Mouse (Mus musculus) small intestine, adult 10 weeks (tissue): ENCODE results near the gene Map2k5. TPM values are rescaled to one million over a fixed set of nuclear protein-coding genes. Genes with fewer than 3 reads are reported as not detected.

ENCODE experiments used
- polyA plus RNA-seq: library from polyadenylated mRNA; stranded (reverse); fragments of 350-450 nt; fragmentation: Illumina TruSeq; extraction: RNeasy Lipid Tissue Mini Kit (QIAGEN cat#74804); gene quantifications from one replicate; pipeline ENCODE4 v1.2.3, GENCODE M21; 2014; ENCODE audit warnings: low replicate concordance

Map2k5 gene
- 7.8 TPM for polyA plus RNA-seq

GRCm38 (mm10) chr9:63377270-63378142, at the start of gene Map2k5:
Gene Map2k5 (minus strand): TSS chr9:63377902.

DNA sequence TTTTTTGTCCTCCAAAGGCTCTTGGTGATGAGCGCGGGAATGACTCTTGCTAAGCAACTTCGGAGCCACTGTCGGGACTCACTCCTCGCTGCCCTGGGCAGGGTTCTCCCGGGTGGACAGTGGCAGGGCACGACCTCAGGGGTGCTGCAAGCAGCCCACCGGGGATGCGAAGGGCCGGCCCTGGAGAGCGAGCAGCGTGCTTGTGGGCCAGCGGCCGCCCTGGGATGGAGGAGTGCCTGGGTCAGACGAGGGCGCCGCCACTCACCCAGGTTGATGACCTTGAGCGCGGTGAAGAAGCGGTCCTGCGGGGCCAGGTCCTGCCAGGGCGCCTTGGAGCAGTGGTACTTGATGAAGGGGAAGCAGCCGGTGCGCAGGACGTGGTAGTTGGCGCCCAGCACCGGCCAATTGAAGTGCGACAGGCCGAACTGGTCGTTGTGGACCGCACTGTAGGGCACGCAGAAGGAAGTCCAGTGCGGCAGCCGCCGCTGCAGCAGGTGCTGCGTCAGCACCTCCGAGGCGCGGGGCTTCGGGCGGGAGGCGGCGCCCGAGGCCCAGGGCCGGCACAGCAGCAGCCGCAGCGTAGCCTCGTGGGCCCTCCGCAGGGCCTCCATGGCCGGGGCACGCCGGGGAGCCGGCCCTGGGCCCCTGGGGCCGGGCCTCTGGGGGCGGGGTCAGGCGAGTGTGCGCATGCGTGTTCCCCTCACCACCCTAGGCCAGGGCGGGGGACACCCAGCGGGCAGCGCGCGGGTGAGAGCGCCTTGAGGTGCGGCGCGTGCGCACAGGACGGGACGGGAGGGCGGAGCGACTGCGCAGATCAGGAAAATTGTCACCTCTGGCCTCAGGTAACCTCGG, 21.1 kb upstream of the Map2k5 start, which contains the start of gene 2300009A05Rik:
Gene 2300009A05Rik (minus strand): TSS at position 636 of the 852 bp plus-strand sequence.

DNA sequence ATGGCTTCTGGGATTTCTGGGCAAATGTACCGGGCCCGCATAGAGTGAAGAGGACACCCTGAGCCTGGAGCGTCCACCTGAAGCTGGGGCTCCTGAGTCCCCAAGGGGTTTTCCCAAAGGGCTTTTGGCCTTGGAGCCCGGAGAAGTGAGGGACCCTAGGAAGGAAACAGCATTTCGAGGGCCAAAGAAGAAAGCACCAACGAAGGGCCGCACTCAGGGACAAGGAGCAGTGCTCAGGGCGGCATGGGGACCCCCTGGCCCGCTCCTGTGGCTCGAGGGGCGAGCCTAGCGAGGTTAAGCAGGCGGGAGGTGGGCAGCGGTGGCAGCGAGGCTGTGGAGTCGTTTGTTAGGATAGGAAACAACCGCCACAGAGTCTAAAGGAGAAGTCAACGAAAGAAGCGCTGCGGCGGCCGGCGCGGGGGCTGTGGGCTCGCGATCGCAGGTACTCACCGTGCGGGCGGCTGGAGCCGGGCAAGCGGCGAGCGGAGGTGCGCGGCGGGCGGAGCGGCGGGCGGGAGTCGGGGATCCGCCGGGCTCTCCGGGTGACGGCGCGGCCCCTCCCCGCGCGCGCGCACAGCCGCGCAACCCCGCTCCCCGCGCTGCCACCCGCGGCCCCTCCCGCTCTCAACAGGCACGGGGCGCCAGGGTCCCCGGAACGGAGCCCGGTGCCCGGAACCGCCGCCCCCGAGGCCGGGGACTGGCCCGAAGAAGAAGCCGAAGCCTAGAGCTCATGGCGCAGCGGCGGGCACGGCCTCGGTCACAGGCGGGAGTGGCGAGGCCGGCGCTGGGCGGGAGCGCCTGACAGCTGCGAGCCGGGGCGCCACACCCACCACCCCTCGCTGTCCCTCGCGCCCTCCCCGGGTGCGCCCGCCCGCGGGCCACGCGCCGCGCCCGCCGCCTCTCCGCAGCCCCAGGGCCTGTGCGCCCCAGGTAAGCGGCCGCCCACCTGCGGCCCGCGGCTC, 229.0 kb downstream of the Map2k5 start, which contains the start of gene Skor1:
Gene Skor1 (minus strand): TSS at position 552 of the 962 bp plus-strand sequence.

Other genes with a start within 250 kb of the Map2k5 start
- not detected for gene Skor1, start 228.9 kb downstream of the Map2k5 start, polyA plus RNA-seq
- 39.1 TPM for gene 2300009A05Rik, start 21.3 kb upstream of the Map2k5 start, polyA plus RNA-seq
- gene Iqch, start 224.6 kb upstream of the Map2k5 start, polyA plus RNA-seq = not detected
- 9.2 TPM for gene Aagab, start 224.8 kb upstream of the Map2k5 start, polyA plus RNA-seq